Mouse (Mus musculus): Measurements from ENCODE around the gene Cldn10.

DNA sequence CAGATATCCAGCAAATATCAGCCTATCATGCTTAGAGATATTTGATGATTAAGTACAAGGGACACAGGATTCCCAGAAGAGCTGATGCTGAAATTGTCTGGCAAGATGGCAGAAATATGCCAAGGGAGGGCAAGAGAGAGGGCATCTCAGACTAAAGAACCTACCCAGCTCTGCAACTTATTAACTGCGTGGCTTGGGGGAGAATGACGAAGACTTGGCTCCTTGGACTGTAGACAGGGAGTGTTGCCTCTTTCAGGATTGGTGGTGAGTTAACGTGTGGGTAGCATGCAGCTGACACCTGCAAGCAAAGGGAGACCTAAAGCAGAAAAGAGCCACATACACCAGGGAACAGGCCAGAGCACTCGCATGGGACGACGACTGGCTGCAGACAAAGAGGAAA, 5.7 kb downstream of the Cldn10 start:
- no peak for TF ChIP-seq CTCF (IDR thresholded peaks at IDR 0.05; ENCODE audit: extremely low read depth, insufficient read length, insufficient replicate concordance, low read depth, low read length)
- no peak for TF ChIP-seq POLR2A (IDR thresholded peaks at IDR 0.05; ENCODE audit: low read depth, low read length)
